Mouse (Mus musculus) ES-E14 (cell line): ENCODE measurements around the gene Cfi. TPM values are rescaled to one million over a fixed set of nuclear protein-coding genes. Genes with fewer than 3 reads are reported as not detected.

Experiments used
- DNase-seq: peaks from one replicate; pipeline ENCODE4 v3.0.0-alpha.2; 2013; ENCODE audit warnings: low read depth, low spot score
- H3K27ac ChIP-seq: 2 replicates; pipeline ENCODE4 v1.5.1; 2012; ENCODE audit warnings: low read depth, mild to moderate bottlenecking, low read length, moderate library complexity, mixed read lengths; ENCODE audit not compliant: poor library complexity, insufficient read depth, severe bottlenecking
- H3K36me3 ChIP-seq: 2 replicates; pipeline ENCODE4 v1.6.1; 2012; ENCODE audit warnings: mild to moderate bottlenecking, low read length, moderate library complexity, mixed read lengths; ENCODE audit not compliant: control insufficient read depth, poor library complexity, insufficient read depth, severe bottlenecking
- H3K4me1 ChIP-seq, 2 experiments: fragments of 150-350 bp in 1 of 2; sonication (generic) in 1 of 2; 2 replicates each; pipeline ENCODE4 v1.6.1; 2012; ENCODE audit warnings: low read length in 2 of 2, mild to moderate bottlenecking in 1 of 2, mixed read lengths in 1 of 2; ENCODE audit not compliant: control insufficient read depth in 2 of 2, insufficient read depth in 2 of 2, poor library complexity in 1 of 2
- H3K4me3 ChIP-seq, 2 experiments: fragments of 150-350 bp in 1 of 2; sonication (generic) in 1 of 2; 2 replicates each; pipeline ENCODE4 v1.5.1; 2012; ENCODE audit warnings: low read length in 2 of 2, low read depth in 1 of 2, mild to moderate bottlenecking in 1 of 2, mixed read lengths in 1 of 2; ENCODE audit not compliant: insufficient read depth in 1 of 2, poor library complexity in 1 of 2, severe bottlenecking in 1 of 2
- H3K9ac ChIP-seq: 2 replicates; pipeline ENCODE4 v1.6.1; 2012; ENCODE audit warnings: low read depth, mild to moderate bottlenecking, low read length, mixed read lengths; ENCODE audit not compliant: poor library complexity, insufficient read depth, severe bottlenecking
- H3K9me3 ChIP-seq: fragments of 150-350 bp; sonication (generic); 2 replicates; pipeline ENCODE4 v1.6.1; 2012; ENCODE audit warnings: low read depth, mild to moderate bottlenecking, low read length; ENCODE audit not compliant: control insufficient read depth, insufficient read depth
- CHD2 ChIP-seq: IDR thresholded peaks from 2 replicates; pipeline ENCODE4 v1.6.1; 2014; ENCODE audit warnings: mild to moderate bottlenecking, low read depth, low read length, inconsistent platforms
- HCFC1 ChIP-seq: IDR thresholded peaks from 2 replicates; pipeline ENCODE4 v1.6.1; 2012; ENCODE audit warnings: low read length, inconsistent platforms, borderline replicate concordance; ENCODE audit not compliant: insufficient read depth
- MAFK ChIP-seq: IDR thresholded peaks from 2 replicates; pipeline ENCODE4 v1.6.1; 2014; ENCODE audit warnings: mild to moderate bottlenecking, low read depth, low read length, inconsistent platforms; ENCODE audit not compliant: insufficient read depth
- ZC3H11A ChIP-seq: IDR thresholded peaks from 2 replicates; pipeline ENCODE4 v1.6.1; 2012; ENCODE audit warnings: low read depth, mild to moderate bottlenecking, inconsistent platforms, low read length, borderline replicate concordance
- ZNF384 ChIP-seq: IDR thresholded peaks from 2 replicates; pipeline ENCODE4 v1.6.1; 2012; ENCODE audit warnings: low read depth, low read length, inconsistent platforms
- in situ Hi-C, 2 experiments: fragments of 600-800 bp; cut with MboI; formaldehyde crosslinking; loops; one replicate each; pipeline ENCODE4 v1.15.1; 2025; ENCODE audit warnings: low sequenced_read_pairs in 2 of 2, inconsistent platforms in 1 of 2; ENCODE audit not compliant: unreplicated experiment in 2 of 2
- total RNA-seq: library from RNA; depleted of rRNA; stranded (reverse); fragments of 300-350 nt; gene quantifications from 2 replicates; pipeline ENCODE4 v1.2.3, GENCODE M21; 2012

Gene Cfi
- total RNA-seq, 1 experiment = not detected

DNA sequence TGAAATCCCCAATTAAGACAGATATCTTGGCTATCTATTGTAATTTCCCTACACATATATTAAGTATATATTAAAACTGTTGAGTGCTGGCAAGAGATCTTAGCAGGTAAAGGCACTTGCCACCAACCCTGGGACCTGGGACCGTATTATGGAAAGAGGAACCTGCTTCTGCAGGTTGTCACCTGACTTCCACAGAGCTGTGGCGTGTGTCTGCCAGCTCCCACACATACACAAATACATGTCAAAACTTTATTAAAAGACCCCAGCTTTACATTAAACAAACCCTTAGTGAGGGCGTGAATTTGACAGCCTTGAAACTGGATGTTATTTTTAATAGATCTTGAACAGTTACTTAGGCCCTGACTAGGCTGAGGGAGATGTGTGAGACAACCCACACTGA is 67.7 kb downstream of the Cfi start:
- in situ Hi-C loops = no loop called here
- Histone ChIP-seq H3K27ac (no peak overlapping the region), H3K9ac (no peak overlapping the region), H3K4me3 (no peak overlapping the region), H3K9me3 (no peaks in the 10 kb centered on the region), H3K4me1 (peaks cover 0 to 6% of the 10 kb centered on the region in 2 experiments; a peak in 2 of 4 replicates), H3K36me3 (no peaks in the 10 kb centered on the region)
- no peak for DNase-seq
- no peak for TF ChIP-seq ZC3H11A
- no peak for TF ChIP-seq HCFC1
- no peak for TF ChIP-seq ZNF384
- TF ChIP-seq MAFK = no peak
- no peak for TF ChIP-seq CHD2

DNA sequence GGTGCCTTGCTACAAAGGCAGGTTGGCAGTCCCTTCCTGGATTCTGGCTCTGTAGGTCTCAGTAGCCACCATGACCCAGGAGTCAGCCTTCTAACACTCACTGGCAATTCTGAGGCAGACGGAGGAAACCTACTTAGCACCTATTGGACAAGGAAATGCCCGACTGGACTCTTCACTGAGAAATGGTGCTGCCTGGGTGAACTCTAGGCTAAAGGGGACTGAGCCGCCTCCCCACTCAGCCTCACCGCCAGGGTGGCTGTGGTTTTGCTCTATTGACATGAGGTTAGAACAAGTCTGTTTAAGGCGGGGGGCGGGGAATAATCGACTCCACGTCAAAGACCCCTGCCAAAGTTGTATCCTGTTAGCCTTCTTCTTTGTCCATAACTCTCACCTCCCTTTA is 68.2 kb downstream of the Cfi start:
- DNase-seq = no peak
- H3K4me3 ChIP-seq = no peak overlapping the region
- in situ Hi-C loops = no loop called here
- no peak overlapping the region for H3K9ac ChIP-seq
- no peaks in the 10 kb centered on the region for H3K36me3 ChIP-seq
- peaks cover 0 to 2% of the 10 kb centered on the region in 2 experiments; a peak in 1 of 4 replicates for H3K4me1 ChIP-seq
- no peak overlapping the region for H3K27ac ChIP-seq
- H3K9me3 ChIP-seq = no peaks in the 10 kb centered on the region
- TF ChIP-seq HCFC1 (no peak), CHD2 (no peak), ZNF384 (no peak), MAFK (no peak), ZC3H11A (no peak)

DNA sequence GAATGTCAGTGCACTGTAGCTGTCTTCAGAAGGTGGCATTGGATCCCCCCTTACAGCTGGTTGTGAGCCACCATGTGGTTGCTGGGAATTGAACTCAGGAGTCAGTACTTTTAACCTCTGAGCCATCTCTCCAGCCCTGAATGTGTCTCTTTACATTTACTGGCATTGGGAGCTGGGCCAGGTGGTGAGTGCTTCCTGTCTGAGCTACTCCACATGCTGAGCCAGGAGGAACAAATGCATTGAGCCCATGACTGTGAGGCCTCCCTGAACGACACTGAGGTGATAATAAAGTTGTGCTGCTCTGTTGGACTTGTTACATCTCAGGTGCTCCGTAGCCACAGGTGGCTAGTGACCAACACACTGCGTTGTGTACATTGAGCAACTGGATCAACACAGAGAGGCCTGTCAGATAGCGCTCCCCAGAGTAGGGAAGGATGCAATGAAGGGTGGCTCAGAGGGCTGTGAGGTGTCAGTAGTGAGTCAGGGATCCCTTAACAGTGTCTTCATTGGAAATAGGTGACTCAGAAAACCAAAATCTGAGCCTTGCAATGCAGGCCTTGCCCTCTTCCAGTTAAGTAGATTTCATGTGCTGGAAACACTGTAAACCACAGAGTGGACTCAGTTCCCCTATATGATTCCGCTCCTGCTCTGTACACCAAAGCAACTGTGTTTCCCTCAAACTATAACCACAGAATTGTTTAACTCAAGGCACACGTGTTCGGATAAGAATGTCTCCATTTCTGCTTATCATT is 68.9 kb downstream of the Cfi start:
- H3K36me3 ChIP-seq = no peaks in the 10 kb centered on the region
- TF ChIP-seq HCFC1 = no peak
- TF ChIP-seq ZC3H11A = no peak
- no peak for TF ChIP-seq ZNF384
- no peak for TF ChIP-seq CHD2
- no peak for TF ChIP-seq MAFK
- no peak overlapping the region for H3K27ac ChIP-seq
- H3K4me1 ChIP-seq = peaks cover 0 to 2% of the 10 kb centered on the region in 2 experiments; a peak in 1 of 4 replicates
- no peak for DNase-seq
- no peak overlapping the region for H3K4me3 ChIP-seq
- no peak overlapping the region for H3K9ac ChIP-seq
- in situ Hi-C loops = no loop called here
- no peaks in the 10 kb centered on the region for H3K9me3 ChIP-seq

DNA sequence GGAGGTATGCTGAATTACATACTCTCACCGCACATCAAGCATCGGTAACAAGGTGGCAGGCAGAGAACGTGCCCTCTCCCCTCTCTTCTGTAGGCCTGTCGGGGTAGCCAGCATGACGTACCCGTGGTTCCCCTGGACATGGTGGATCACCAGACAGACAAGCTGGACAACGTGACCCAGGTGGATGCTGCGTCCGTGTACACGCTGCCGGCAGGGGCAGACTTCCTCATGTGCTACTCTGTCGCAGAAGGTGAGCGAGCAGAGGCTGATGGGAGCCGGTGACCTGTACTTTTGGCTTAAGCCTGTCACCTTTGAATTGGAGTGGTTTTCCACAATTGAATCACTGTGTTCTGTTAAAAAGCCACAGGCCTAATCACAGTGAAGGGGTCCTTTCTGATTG is 76.3 kb downstream of the Cfi start:
- no peak for DNase-seq
- Histone ChIP-seq H3K27ac (no peak overlapping the region), H3K4me3 (no peak overlapping the region), H3K4me1 (peaks cover 0 to 4% of the 10 kb centered on the region in 2 experiments; a peak in 1 of 4 replicates), H3K9ac (no peak overlapping the region), H3K36me3 (no peaks in the 10 kb centered on the region; the same call in 1 of the 2 replicates), H3K9me3 (no peaks in the 10 kb centered on the region)
- TF ChIP-seq ZNF384 (no peak), HCFC1 (no peak), MAFK (no peak), ZC3H11A (no peak), CHD2 (no peak)
- in situ Hi-C loops = no loop called here
